Mouse (Mus musculus) forebrain, embryonic 14.5 days (tissue): ENCODE measurements around the gene Caskin2. TPM values are rescaled to one million over a fixed set of nuclear protein-coding genes. Genes with fewer than 3 reads are reported as not detected.
A peak's percentile ranks its signal among the peaks of the same experiment; 100 is the strongest.
"Not testable (repeated sequence)": the region's sequence is repeated elsewhere in the genome, so short reads cannot be mapped to it uniquely, and the experiment has no call there.

Source experiments
- ATAC-seq: fragments of 200-750 bp; cut with Nextera tagmentation; 2 replicates; pipeline ENCODE4 v1.8.0; 2017; ENCODE audit warnings: mild to moderate bottlenecking, moderate library complexity
- DNase-seq: peaks from one replicate; pipeline ENCODE4 v3.0.0-alpha.2; 2015; ENCODE audit warnings: low spot score
- H3K27ac ChIP-seq: fragments of 300-500 bp; sonication (generic); 2 replicates; pipeline ENCODE4 v1.5.1; 2014; ENCODE audit warnings: low read depth, mild to moderate bottlenecking, control low read depth, low read length, moderate library complexity
- H3K27me3 ChIP-seq: fragments of 300-500 bp; sonication (generic); replicated peaks from 2 replicates; pipeline ENCODE4 v1.6.1; 2014; ENCODE audit warnings: low read length, control low read depth, mixed read lengths; ENCODE audit not compliant: control insufficient read depth, insufficient read depth
- H3K36me3 ChIP-seq: fragments of 300-500 bp; sonication (generic); 2 replicates; pipeline ENCODE4 v1.6.1; 2014; ENCODE audit warnings: low read length, control low read depth; ENCODE audit not compliant: control insufficient read depth, insufficient read depth
- H3K4me1 ChIP-seq: fragments of 300-500 bp; sonication (generic); 2 replicates; pipeline ENCODE4 v1.6.1; 2014; ENCODE audit warnings: antibody characterized with exemption, low read length, control low read depth; ENCODE audit not compliant: control insufficient read depth, insufficient read depth
- H3K4me2 ChIP-seq: fragments of 300-500 bp; sonication (generic); 2 replicates; pipeline ENCODE4 v1.6.1; 2014; ENCODE audit warnings: mild to moderate bottlenecking, control low read depth, low read length
- H3K4me3 ChIP-seq: fragments of 300-500 bp; sonication (generic); 2 replicates; pipeline ENCODE4 v1.5.1; 2014; ENCODE audit warnings: low read depth, low read length, control low read depth
- H3K9ac ChIP-seq: fragments of 300-500 bp; sonication (generic); 2 replicates; pipeline ENCODE4 v1.6.1; 2014; ENCODE audit warnings: mild to moderate bottlenecking, low read length, control low read depth, moderate library complexity
- H3K9me3 ChIP-seq: fragments of 300-500 bp; sonication (generic); replicated peaks from 2 replicates; pipeline ENCODE4 v1.6.1; 2016; ENCODE audit warnings: low read length, control low read depth, mixed read lengths; ENCODE audit not compliant: control insufficient read depth
- WGBS: fragments of 180-500 bp; shearing (Covaris S2); extraction: QIAGEN DNeasy Blood & Tissue Kit; methylation state at CpG from one replicate; pipeline ENCODE4 v1.1.7; 2014; 5-methylcytosine and 5-hydroxymethylcytosine counted together
- polyA plus RNA-seq: library from polyadenylated mRNA; unstranded; fragments of >200 nt; fragmentation: Nextera tagmentation; extraction: Ambion mirVana; gene quantifications from 2 replicates; pipeline ENCODE4 v1.2.1, GENCODE M21; 2014

Caskin2 gene
- 8.0 and 8.9 TPM in 2 replicates for polyA plus RNA-seq

DNA sequence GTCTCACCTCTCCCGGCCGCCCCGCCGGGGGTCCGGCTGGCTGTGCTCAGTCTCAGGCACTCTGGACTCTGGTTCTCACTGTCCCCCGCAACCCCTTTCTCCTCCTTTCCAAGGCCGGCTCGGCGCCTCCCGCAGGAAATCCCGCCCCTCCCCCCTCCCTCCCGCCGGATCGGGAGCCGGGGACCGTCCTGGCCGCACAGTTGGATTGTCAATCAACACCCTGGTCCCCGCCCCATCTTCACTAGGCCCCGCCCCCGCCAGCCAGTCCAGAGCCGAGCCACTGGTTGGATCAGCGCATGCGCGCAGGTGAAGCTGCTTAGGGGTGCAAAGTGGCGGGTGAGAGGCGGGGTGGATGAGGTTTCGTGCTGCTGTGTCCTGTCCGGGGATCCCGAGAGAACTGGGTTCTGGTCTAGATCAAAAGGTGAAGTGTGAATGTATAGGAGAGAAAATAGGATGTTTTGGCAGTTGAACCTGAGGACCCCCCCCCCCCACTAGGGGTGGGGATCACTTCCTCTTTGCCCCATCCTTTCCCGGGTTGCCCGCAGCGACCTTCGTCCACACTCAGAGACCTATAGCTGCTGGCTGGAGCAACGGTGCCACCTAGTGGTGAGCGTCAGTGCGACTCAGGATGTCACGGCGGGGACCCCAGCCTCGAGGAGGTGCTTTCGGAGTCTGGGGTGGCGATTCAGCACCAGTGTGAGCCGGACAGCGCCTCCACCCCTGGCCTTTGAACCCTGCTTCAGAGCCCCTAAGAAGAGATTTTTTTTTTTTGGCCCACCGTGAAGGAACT lies at the start of gene Caskin2:
Gene Caskin2 (minus strand): TSS at position 133 of the 790 bp plus-strand sequence.
- WGBS: under 1% methylated on average over 44 of the region's 44 CpGs
- peaks cover 29% of the 10 kb centered on the region for H3K4me1 ChIP-seq

DNA sequence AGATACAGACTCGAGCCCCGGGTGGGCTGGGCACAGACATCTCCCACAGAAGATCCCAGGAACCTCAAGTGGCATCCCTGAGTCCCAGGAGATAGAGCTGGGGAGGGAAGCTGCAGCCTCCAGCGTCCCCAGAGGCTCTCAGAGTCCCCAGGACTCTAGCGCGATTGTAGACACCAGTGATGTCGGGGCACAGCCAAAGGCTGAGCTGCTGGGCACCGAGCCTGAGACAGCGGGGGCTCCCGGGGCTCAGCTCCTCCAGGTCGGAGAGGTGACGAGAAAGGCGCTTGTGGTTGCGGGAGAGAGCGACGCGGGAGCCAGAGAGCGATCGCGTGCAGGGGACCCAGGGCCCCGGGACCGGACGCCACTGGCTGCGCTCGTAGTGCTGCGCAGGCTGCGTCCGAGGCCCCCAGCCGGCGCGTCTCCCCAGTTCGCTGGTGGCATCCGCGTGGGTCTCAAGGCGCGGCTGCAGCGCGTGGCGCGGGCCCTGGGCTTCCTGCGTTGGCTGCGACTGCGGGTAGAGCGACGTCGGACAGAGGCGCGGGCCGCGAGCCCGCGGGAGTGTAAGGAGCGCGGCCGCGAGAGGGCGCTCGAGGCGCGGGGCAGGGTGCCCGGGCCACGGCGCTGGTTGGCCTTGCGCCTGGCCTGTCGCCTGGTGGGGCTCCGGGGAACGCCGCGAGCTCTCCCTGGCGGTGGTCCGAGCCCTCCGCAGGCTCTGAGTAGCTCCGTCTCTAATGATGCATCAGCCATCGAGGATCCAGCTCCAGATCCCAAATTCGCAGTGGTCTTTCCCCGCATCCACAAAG lies 45.9 kb upstream of the Caskin2 start:
- Histone ChIP-seq H3K36me3 (no peaks in the 10 kb centered on the region), H3K4me2 (peak overlapping the region; percentile 49), H3K4me1 (peaks cover 5% of the 10 kb centered on the region), H3K4me3 (peak overlapping the region; percentile 26), H3K9me3 (no peaks in the 10 kb centered on the region), H3K9ac (peak overlapping the region; percentile 47; the same call in 1 of the 2 replicates), H3K27me3 (peaks cover 36% of the 10 kb centered on the region), H3K27ac (no peak overlapping the region)
- WGBS: 2% methylated on average over 75 of the region's 75 CpGs
- ATAC-seq: peak; percentile 88
- DNase-seq: peak; percentile 84

More for the DNA sequence above, at the start of gene Caskin2:
- peak; percentile 90 for ATAC-seq
- Histone ChIP-seq H3K27ac (peak within 1 kb of the TSS; percentile 48; the same call in 1 of the 2 replicates), H3K36me3 (peaks cover 22% of the 10 kb centered on the region), H3K9me3 (no peaks in the 10 kb centered on the region), H3K4me2 (peak within 1 kb of the TSS; percentile 66), H3K27me3 (no peaks in the 10 kb centered on the region), H3K9ac (peak within 1 kb of the TSS; percentile 89), H3K4me3 (peak within 1 kb of the TSS; percentile 97)
- peak; percentile 97 for DNase-seq

DNA sequence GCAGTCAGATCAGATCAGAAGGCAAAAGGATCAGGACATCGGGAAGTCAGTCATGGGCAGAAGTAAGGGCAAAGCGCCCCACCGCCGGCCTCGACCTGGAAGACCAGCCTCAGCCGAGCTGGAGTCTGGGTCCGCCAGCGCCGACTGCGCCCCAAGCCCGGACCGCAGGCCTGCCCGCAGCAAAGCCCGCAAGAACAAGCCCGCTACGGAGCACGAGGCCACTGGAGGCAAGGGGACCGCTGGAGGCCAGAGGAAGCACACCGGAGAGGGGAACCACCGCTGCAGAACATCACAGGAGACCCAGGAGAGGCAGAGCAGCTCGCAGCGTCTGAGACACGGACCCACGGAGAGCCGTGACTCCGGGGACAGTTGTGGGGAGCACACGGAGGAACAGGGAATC lies 44.9 kb upstream of the Caskin2 start, which contains the start of gene Myo15b:
Gene Myo15b (plus strand): TSS at position 53 of the 400 bp plus-strand sequence.
- Histone ChIP-seq H3K9me3 (no peaks in the 10 kb centered on the region), H3K4me3 (peak within 1 kb of the TSS; percentile 26), H3K9ac (peak within 1 kb of the TSS; percentile 47; the same call in 1 of the 2 replicates), H3K27ac (no peak within 1 kb of the TSS), H3K4me2 (peak within 1 kb of the TSS; percentile 49), H3K36me3 (no peaks in the 10 kb centered on the region), H3K4me1 (peaks cover 5% of the 10 kb centered on the region), H3K27me3 (peaks cover 36% of the 10 kb centered on the region)
- ATAC-seq: no peak
- WGBS: 12% methylated on average over 27 of the region's 27 CpGs
- no peak for DNase-seq

- peaks cover 5% of the 10 kb centered on the region for H3K4me1 ChIP-seq
- H3K9ac ChIP-seq: no peak overlapping the region
- no peaks in the 10 kb centered on the region for H3K9me3 ChIP-seq
- H3K27me3 ChIP-seq: peaks cover 36% of the 10 kb centered on the region
- ATAC-seq: no peak
- H3K4me2 ChIP-seq: no peak overlapping the region
- H3K4me3 ChIP-seq: no peak overlapping the region
- 63% methylated on average over 13 of the region's 13 CpGs for WGBS
- no peak overlapping the region for H3K27ac ChIP-seq
- no peaks in the 10 kb centered on the region for H3K36me3 ChIP-seq
- no peak for DNase-seq
These were observed 44.5 kb upstream of the Caskin2 start for GRCm38 (mm10) chr11:115857936-115858335.

DNA sequence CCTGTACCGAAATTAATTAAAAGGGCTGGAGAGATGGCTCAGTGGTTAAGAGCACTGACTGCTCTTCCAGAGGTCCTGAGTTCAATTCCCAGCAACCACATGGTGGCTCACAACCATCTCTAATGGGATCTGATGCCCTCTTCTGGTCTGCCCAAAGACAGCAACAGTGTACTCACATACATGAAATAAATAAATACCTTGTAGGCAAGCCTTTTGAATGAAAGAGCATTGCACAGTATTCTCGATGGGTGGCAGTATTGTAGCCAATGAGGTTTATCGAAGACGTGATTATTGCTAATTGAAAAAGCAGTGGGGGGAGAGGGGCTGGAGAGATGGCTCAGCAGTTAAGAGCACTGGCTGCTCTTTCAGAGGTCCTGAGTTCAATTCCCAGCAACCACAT lies 43.7 kb upstream of the Caskin2 start:
- H3K4me1 ChIP-seq, DNase-seq, H3K4me2 ChIP-seq, H3K36me3 ChIP-seq, H3K9me3 ChIP-seq, H3K27ac ChIP-seq, H3K9ac ChIP-seq, H3K4me3 ChIP-seq, ATAC-seq: not testable (repeated sequence)
- peaks cover 36% of the 10 kb centered on the region for H3K27me3 ChIP-seq
- 90% methylated on average over 4 of the region's 4 CpGs for WGBS

DNA sequence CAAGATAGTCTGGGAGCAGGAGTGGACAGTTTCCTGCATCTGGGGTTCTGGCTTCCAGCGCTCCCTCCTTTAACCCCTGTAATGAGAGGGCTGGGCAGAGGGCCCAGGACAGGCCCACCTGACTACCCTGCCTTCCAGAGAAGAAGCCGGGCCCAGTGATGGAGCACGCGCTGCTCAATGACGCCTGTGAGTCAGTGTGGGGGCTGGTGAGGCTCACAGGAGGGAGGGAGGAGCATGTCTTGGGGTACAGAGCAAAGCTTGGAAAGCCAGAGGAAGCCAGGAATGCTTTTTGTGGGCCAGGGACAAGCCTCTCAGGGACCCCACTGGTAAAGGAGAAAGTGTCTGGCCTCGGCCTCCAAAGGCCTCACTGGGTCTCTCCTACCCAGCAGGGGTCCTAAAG lies 41.2 kb upstream of the Caskin2 start:
- DNase-seq: no peak
- no peak overlapping the region for H3K4me2 ChIP-seq
- H3K9me3 ChIP-seq: no peaks in the 10 kb centered on the region
- no peaks in the 10 kb centered on the region for H3K36me3 ChIP-seq
- H3K27ac ChIP-seq: no peak overlapping the region
- peaks cover 25% of the 10 kb centered on the region for H3K27me3 ChIP-seq
- WGBS: 66% methylated on average over 6 of the region's 6 CpGs
- no peak overlapping the region for H3K4me3 ChIP-seq
- no peak overlapping the region for H3K9ac ChIP-seq
- H3K4me1 ChIP-seq: peaks cover 5% of the 10 kb centered on the region
- ATAC-seq: no peak

GRCm38 (mm10) chr11:115845819-115846218 lies 32.4 kb upstream of the Caskin2 start:
- Histone ChIP-seq H3K4me2 (no peak overlapping the region), H3K9me3 (no peaks in the 10 kb centered on the region), H3K27me3 (no peaks in the 10 kb centered on the region), H3K36me3 (no peaks in the 10 kb centered on the region), H3K27ac (no peak overlapping the region), H3K4me3 (no peak overlapping the region), H3K9ac (no peak overlapping the region), H3K4me1 (no peaks in the 10 kb centered on the region)
- DNase-seq: no peak
- WGBS: 96% methylated on average over 2 of the region's 2 CpGs
- ATAC-seq: no peak

DNA sequence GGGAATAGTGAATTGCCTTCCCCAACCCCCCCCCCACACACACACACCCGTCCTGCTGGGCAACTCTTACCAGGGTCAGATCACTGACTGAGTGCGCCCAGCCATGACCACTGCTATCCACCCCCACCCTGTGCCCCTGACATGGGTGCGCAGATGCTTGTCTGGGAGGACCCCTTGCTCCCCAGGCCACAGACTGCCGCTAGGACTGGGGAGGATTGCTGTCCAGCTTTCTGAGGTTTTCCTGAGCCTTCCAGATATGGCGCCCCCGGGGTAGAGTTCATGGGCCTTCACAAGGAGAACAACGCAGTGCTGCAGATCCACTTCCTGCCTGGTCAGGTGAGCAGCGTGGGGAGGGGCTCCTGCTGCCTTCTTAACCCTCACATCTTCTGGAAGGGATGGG lies 30.8 kb upstream of the Caskin2 start:
- WGBS: 68% methylated on average over 8 of the region's 8 CpGs
- H3K4me3 ChIP-seq: no peak overlapping the region

More for the DNA sequence above, 30.8 kb upstream of the Caskin2 start:
- no peak overlapping the region for H3K27ac ChIP-seq
- H3K4me1 ChIP-seq: no peaks in the 10 kb centered on the region
- H3K4me2 ChIP-seq: no peak overlapping the region
- no peak for DNase-seq
- H3K36me3 ChIP-seq: no peaks in the 10 kb centered on the region
- no peak overlapping the region for H3K9ac ChIP-seq
- no peaks in the 10 kb centered on the region for H3K9me3 ChIP-seq
- H3K27me3 ChIP-seq: no peaks in the 10 kb centered on the region
- ATAC-seq: no peak
